Mouse (Mus musculus): Measurements from ENCODE around the gene Rnf167. TPM values are rescaled to one million over a fixed set of nuclear protein-coding genes. Genes with fewer than 3 reads are reported as not detected.

Gene Rnf167
- polyA plus RNA-seq, 1 experiment from 2014 or later, result 93.4 TPM

DNA sequence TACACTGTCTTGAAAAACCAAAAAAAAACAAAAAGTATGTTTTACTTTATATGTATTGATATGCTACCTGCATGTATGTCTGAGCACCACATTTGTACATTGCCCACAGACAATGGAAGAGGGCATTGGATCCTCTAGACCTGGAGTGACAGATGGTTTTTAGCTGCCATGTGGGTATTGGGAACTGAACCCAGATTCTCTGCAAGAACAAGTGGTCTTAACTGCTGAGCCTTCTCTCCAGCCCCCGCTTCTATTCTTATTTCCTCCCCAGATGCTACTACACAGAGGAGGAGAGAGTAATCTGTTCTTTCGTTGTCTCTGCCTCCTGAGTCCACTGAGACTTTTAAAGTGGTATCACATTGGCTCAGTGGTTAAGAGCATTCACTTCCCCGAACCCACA lies 46.5 kb downstream of the Rnf167 start:
- H3K9ac ChIP-seq, result no peak overlapping the region
- no peaks in the 10 kb centered on the region for H3K27me3 ChIP-seq (ENCODE audit: control insufficient read depth, insufficient read depth, low read length)
- no peak for DNase-seq (ENCODE audit: low spot score)
- peaks cover 6% of the 10 kb centered on the region for H3K4me1 ChIP-seq (replicated peaks; ENCODE audit: control insufficient read depth, insufficient read depth, low read length)
- H3K27ac ChIP-seq, result no peak overlapping the region
- no peak for ATAC-seq (ENCODE audit: low FRiP score)
- no peak overlapping the region for H3K4me3 ChIP-seq (replicated peaks; ENCODE audit: low read length)
- no peaks in the 10 kb centered on the region for H3K9me3 ChIP-seq (ENCODE audit: control insufficient read depth, low read length)
- WGBS, result 74% methylated on average over 3 of the region's 3 CpGs
- no peaks in the 10 kb centered on the region for H3K36me3 ChIP-seq (replicated peaks; ENCODE audit: control insufficient read depth, insufficient read depth)
- H3K4me2 ChIP-seq (replicated peaks), result no peak overlapping the region

DNA sequence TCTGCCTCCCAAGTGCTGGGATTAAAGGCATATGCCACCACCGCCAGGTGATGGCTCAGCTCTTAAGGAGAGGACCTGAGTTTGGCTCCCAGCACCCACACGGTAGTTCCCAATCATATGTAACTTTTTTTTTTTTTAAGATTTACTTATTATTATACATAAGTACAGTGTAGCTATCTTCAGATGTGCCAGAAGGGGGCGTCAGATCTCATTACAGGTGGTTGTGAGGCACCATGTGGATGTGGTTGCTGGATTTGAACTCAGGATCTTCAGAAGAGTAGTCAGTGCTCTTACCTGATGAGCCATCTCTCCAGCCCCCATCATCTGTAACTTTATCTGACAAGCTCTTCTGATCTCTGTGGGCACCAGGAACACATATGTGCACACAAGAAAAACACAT lies 50.3 kb downstream of the Rnf167 start:
- Histone ChIP-seq H3K4me1 (replicated peaks; ENCODE audit: control insufficient read depth, insufficient read depth, low read length) (peaks cover 18% of the 10 kb centered on the region), H3K9me3 (ENCODE audit: control insufficient read depth, low read length) (no peaks in the 10 kb centered on the region), H3K4me2 (replicated peaks) (no peak overlapping the region), H3K36me3 (replicated peaks; ENCODE audit: control insufficient read depth, insufficient read depth) (no peaks in the 10 kb centered on the region; the same call in 1 of the 2 replicates), H3K27ac (no peak overlapping the region), H3K27me3 (ENCODE audit: control insufficient read depth, insufficient read depth, low read length) (no peaks in the 10 kb centered on the region), H3K9ac (no peak overlapping the region), H3K4me3 (replicated peaks; ENCODE audit: low read length) (no peak overlapping the region)
- DNase-seq (ENCODE audit: low spot score), result no peak
- ATAC-seq (ENCODE audit: low FRiP score), result no peak
- 79% methylated on average over 3 of the region's 3 CpGs for WGBS

DNA sequence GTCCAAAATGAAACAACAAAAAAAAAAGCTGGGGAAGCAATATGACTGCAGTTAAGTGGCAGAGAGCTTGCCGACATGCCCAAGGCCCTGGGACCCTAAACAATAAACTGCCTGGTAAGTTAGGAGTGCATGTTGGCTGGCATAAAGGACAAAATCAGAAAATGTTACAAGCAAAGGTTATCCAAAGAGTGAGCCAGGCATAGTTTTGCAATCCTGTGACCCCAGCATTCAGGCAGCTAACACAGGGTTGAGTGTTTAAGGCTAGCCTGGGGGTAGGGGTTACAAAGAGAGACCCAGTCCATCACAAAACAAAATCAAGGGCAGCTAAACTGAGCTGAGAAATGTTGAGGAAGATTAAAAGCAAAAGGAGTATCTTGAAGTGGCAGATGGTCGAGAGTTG lies 52.0 kb downstream of the Rnf167 start:
- 79% methylated on average over 2 of the region's 2 CpGs for WGBS
- H3K4me3 ChIP-seq (replicated peaks; ENCODE audit: low read length), result no peak overlapping the region

DNA sequence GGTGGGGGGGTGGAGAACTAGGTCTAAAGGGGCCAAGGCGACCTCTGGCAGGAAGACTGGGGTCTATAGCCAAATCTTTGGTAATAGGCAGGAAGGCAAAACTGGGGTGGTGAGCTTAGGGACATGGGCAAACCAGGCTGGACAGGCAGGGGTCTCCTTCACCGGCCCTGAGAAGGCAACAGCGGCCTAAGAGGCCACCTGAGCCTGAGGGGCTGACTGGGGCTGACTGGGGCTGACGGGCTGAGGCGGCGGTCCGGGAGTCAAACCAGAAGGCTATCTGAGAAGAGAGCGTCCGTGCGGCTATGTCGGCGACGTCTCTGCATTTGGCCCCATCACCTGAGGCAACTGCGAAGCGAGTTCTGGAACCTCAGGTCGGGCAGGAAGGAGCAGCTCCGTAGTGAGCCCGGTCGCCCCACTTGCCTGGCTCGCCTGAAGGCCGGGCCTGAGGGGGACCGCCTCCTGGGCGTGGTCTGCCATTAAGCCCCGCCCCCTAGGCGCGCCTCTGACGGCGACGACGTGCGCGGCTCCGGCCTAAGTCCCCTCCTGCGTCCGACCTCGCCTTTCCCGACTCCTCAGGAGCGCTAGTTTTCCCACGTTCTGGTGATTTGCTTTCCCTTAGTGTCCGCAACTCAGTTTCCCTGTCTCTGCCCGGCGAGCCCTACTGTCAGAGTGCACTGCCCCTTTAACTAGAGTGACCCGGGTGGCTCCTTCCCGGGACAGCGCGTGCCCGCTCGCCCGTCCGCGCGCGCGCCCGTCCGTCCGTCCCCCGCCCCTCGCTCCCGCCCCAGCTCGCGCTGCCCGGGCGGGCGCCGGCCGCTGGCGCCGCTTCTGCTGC lies 52.9 kb downstream of the Rnf167 start, which contains the start of the genes Inca1 and Kif1c:
Inca1 (minus strand) TSS at position 434 of the 835 bp plus-strand sequence.
Kif1c (plus strand) TSS at position 827 of the 835 bp plus-strand sequence.
- peak within 1 kb of the TSS; percentile 91 for H3K4me2 ChIP-seq (replicated peaks)
- peak; percentile 95 for ATAC-seq (ENCODE audit: low FRiP score)
- H3K4me1 ChIP-seq (replicated peaks; ENCODE audit: control insufficient read depth, insufficient read depth, low read length), result peaks cover 21% of the 10 kb centered on the region
- peak within 1 kb of the TSS; percentile 95 for H3K27ac ChIP-seq
- peak; percentile 94 for DNase-seq (ENCODE audit: low spot score)
- H3K27me3 ChIP-seq (ENCODE audit: control insufficient read depth, insufficient read depth, low read length), result no peaks in the 10 kb centered on the region
- peak within 1 kb of the TSS; percentile 95 for H3K9ac ChIP-seq
- no peaks in the 10 kb centered on the region for H3K9me3 ChIP-seq (ENCODE audit: control insufficient read depth, low read length)
- H3K4me3 ChIP-seq (replicated peaks; ENCODE audit: low read length), result peak within 1 kb of the TSS; percentile 99
- WGBS, result 1% methylated on average over 69 of the region's 69 CpGs
- peaks cover 14% of the 10 kb centered on the region for H3K36me3 ChIP-seq (replicated peaks; ENCODE audit: control insufficient read depth, insufficient read depth)

More for the DNA sequence above, 52.0 kb downstream of the Rnf167 start:
- Histone ChIP-seq H3K4me1 (replicated peaks; ENCODE audit: control insufficient read depth, insufficient read depth, low read length) (peaks cover 21% of the 10 kb centered on the region), H3K36me3 (replicated peaks; ENCODE audit: control insufficient read depth, insufficient read depth) (peaks cover 6% of the 10 kb centered on the region), H3K9ac (no peak overlapping the region), H3K4me2 (replicated peaks) (0 out of 2 replicates have a peak overlapping the region, but pooled peaks have one; percentile 91), H3K27me3 (ENCODE audit: control insufficient read depth, insufficient read depth, low read length) (no peaks in the 10 kb centered on the region), H3K27ac (no peak overlapping the region), H3K9me3 (ENCODE audit: control insufficient read depth, low read length) (no peaks in the 10 kb centered on the region)
- ATAC-seq (ENCODE audit: low FRiP score) (no peak), DNase-seq (ENCODE audit: low spot score) (no peak)

DNA sequence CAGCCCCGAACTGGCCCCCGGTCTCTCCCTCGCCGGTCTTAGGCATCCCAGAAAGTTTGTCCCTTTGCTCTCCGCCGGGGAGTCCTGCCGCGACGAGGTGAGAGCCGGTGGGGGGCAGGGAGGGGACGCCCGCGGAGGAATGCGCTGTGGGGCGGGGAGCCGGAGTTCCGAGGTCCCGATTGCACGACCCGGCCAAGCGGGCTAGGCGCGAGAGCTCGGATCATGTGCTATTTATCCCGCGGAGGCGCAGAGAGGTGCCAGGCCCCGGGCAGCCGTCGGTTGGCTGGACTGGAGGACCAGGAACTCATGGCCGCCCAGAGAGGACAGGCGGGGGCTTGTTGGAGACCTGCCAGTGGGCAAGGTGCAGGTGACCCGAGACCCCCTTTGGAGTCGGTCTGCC lies 53.6 kb downstream of the Rnf167 start:
- no peaks in the 10 kb centered on the region for H3K9me3 ChIP-seq (ENCODE audit: control insufficient read depth, low read length)
- H3K27ac ChIP-seq, result peak overlapping the region; percentile 95
- under 1% methylated on average over 33 of the region's 34 CpGs for WGBS
- H3K4me2 ChIP-seq (replicated peaks), result peak overlapping the region; percentile 91
- no peak for DNase-seq (ENCODE audit: low spot score)
- peaks cover 21% of the 10 kb centered on the region for H3K4me1 ChIP-seq (replicated peaks; ENCODE audit: control insufficient read depth, insufficient read depth, low read length)
- peak; percentile 46; the same call in 1 of the 2 replicates for ATAC-seq (ENCODE audit: low FRiP score)
- H3K9ac ChIP-seq, result peak overlapping the region; percentile 95
- peak overlapping the region; percentile 99 for H3K4me3 ChIP-seq (replicated peaks; ENCODE audit: low read length)
- no peaks in the 10 kb centered on the region for H3K27me3 ChIP-seq (ENCODE audit: control insufficient read depth, insufficient read depth, low read length)
- peaks cover 20% of the 10 kb centered on the region for H3K36me3 ChIP-seq (replicated peaks; ENCODE audit: control insufficient read depth, insufficient read depth)

Other genes with a start within 250 kb of the Rnf167 start
- 29.9 and 33.0 TPM in 2 replicates for gene Pelp1, start 237.2 kb upstream of the Rnf167 start, polyA plus RNA-seq (2014; fragmentation: Nextera tagmentation; extraction: Ambion mirVana)
- gene Arrb2, start 214.6 kb upstream of the Rnf167 start, polyA plus RNA-seq (2014; fragmentation: Nextera tagmentation; extraction: Ambion mirVana), result 55.9 and 61.2 TPM in 2 replicates
- gene Med11, start 195.3 kb upstream of the Rnf167 start, polyA plus RNA-seq (2014; fragmentation: Nextera tagmentation; extraction: Ambion mirVana), result 41.8 and 45.8 TPM in 2 replicates
- gene Zmynd15, start 187.8 kb upstream of the Rnf167 start, polyA plus RNA-seq (2014; fragmentation: Nextera tagmentation; extraction: Ambion mirVana), result 0.50 and 0.95 TPM in 2 replicates
- 7.8 and 10.2 TPM in 2 replicates for gene Cxcl16, start 187.3 kb upstream of the Rnf167 start, polyA plus RNA-seq (2014; fragmentation: Nextera tagmentation; extraction: Ambion mirVana)
- gene Tm4sf5, start 142.0 kb upstream of the Rnf167 start, polyA plus RNA-seq (2014; fragmentation: Nextera tagmentation; extraction: Ambion mirVana), result 2.9 and 3.0 TPM in 2 replicates
- not detected in 2 replicates for gene Vmo1, start 132.6 kb upstream of the Rnf167 start, polyA plus RNA-seq (2014; fragmentation: Nextera tagmentation; extraction: Ambion mirVana)
- gene Gltpd2, start 128.0 kb upstream of the Rnf167 start, polyA plus RNA-seq (2014; fragmentation: Nextera tagmentation; extraction: Ambion mirVana), result 0.27 and 0.28 TPM in 2 replicates
- 747 and 789 TPM in 2 replicates for gene Psmb6, start 121.9 kb upstream of the Rnf167 start, polyA plus RNA-seq (2014; fragmentation: Nextera tagmentation; extraction: Ambion mirVana)
- gene Gm40193, start 114.3 kb upstream of the Rnf167 start, polyA plus RNA-seq (2014; fragmentation: Nextera tagmentation; extraction: Ambion mirVana), result not detected in 2 replicates
- 14.2 and 16.4 TPM in 2 replicates for gene Pld2, start 107.2 kb upstream of the Rnf167 start, polyA plus RNA-seq (2014; fragmentation: Nextera tagmentation; extraction: Ambion mirVana)
- gene Mink1, start 84.4 kb upstream of the Rnf167 start, polyA plus RNA-seq (2014; fragmentation: Nextera tagmentation; extraction: Ambion mirVana), result 19.5 and 21.5 TPM in 2 replicates
- not detected in 2 replicates for gene 4930544D05Rik, start 31.4 kb upstream of the Rnf167 start, polyA plus RNA-seq (2014; fragmentation: Nextera tagmentation; extraction: Ambion mirVana)
- not detected in 2 replicates for gene Chrne, start 28.0 kb upstream of the Rnf167 start, polyA plus RNA-seq (2014; fragmentation: Nextera tagmentation; extraction: Ambion mirVana)
- 0.29 and 0.43 TPM in 2 replicates for gene Gp1ba, start 8.1 kb upstream of the Rnf167 start, polyA plus RNA-seq (2014; fragmentation: Nextera tagmentation; extraction: Ambion mirVana)
- gene Slc25a11, start 244 bp downstream of the Rnf167 start, polyA plus RNA-seq (2014; fragmentation: Nextera tagmentation; extraction: Ambion mirVana), result 158 TPM in 2 replicates
- gene Pfn1, start 7.4 kb downstream of the Rnf167 start, polyA plus RNA-seq (2014; fragmentation: Nextera tagmentation; extraction: Ambion mirVana), result 662 and 703 TPM in 2 replicates
- gene Eno3, start 10.0 kb downstream of the Rnf167 start, polyA plus RNA-seq (2014; fragmentation: Nextera tagmentation; extraction: Ambion mirVana), result 6.4 and 7.8 TPM in 2 replicates
- 94.8 and 115 TPM in 2 replicates for gene Spag7, start 22.2 kb downstream of the Rnf167 start, polyA plus RNA-seq (2014; fragmentation: Nextera tagmentation; extraction: Ambion mirVana)
- gene Camta2, start 40.9 kb downstream of the Rnf167 start, polyA plus RNA-seq (2014; fragmentation: Nextera tagmentation; extraction: Ambion mirVana), result 24.2 and 26.1 TPM in 2 replicates
- gene Inca1, start 52.9 kb downstream of the Rnf167 start, polyA plus RNA-seq (2014; fragmentation: Nextera tagmentation; extraction: Ambion mirVana), result 1.4 and 1.9 TPM in 2 replicates
- 4.9 and 6.8 TPM in 2 replicates for gene Kif1c, start 53.3 kb downstream of the Rnf167 start, polyA plus RNA-seq (2014; fragmentation: Nextera tagmentation; extraction: Ambion mirVana)
- 16.9 and 18.1 TPM in 2 replicates for gene Zfp3, start 117.0 kb downstream of the Rnf167 start, polyA plus RNA-seq (2014; fragmentation: Nextera tagmentation; extraction: Ambion mirVana)
- not detected in 2 replicates for gene Scimp, start 165.4 kb downstream of the Rnf167 start, polyA plus RNA-seq (2014; fragmentation: Nextera tagmentation; extraction: Ambion mirVana)
- gene Rabep1, start 197.5 kb downstream of the Rnf167 start, polyA plus RNA-seq (2014; fragmentation: Nextera tagmentation; extraction: Ambion mirVana), result 77.5 and 86.4 TPM in 2 replicates